Mouse (Mus musculus) layer of hippocampus, postnatal 14 days (tissue): ENCODE data around the gene Trp73. TPM values are rescaled to one million over a fixed set of nuclear protein-coding genes. Genes with fewer than 3 reads are reported as not detected.

Source experiments
- DNase-seq, 2 experiments: peaks; one replicate each; pipeline ENCODE4 v3.0.0; 2021 to 2022; ENCODE audit warnings: low spot score in 2 of 2, mixed read lengths in 1 of 2
- total RNA-seq, 2 experiments: library from RNA; stranded (reverse); gene quantifications; 2 replicates each; pipeline ENCODE4 v1.2.3; 2021

Trp73 gene
- total RNA-seq, 2 experiments from 2014 or later, result 3.8 to 4.0 TPM

GRCm38 (mm10) chr4:154144712-154145111 is 4.7 kb upstream of the Trp73 start:
- DNase-seq, result no peak

GRCm38 (mm10) chr4:154142211-154143040 is 2.4 kb upstream of the Trp73 start, which contains the start of gene Wrap73:
Gene Wrap73, plus strand, starts transcription at chr4:154142372.
- peak; percentile 84 to 86 for DNase-seq

DNA sequence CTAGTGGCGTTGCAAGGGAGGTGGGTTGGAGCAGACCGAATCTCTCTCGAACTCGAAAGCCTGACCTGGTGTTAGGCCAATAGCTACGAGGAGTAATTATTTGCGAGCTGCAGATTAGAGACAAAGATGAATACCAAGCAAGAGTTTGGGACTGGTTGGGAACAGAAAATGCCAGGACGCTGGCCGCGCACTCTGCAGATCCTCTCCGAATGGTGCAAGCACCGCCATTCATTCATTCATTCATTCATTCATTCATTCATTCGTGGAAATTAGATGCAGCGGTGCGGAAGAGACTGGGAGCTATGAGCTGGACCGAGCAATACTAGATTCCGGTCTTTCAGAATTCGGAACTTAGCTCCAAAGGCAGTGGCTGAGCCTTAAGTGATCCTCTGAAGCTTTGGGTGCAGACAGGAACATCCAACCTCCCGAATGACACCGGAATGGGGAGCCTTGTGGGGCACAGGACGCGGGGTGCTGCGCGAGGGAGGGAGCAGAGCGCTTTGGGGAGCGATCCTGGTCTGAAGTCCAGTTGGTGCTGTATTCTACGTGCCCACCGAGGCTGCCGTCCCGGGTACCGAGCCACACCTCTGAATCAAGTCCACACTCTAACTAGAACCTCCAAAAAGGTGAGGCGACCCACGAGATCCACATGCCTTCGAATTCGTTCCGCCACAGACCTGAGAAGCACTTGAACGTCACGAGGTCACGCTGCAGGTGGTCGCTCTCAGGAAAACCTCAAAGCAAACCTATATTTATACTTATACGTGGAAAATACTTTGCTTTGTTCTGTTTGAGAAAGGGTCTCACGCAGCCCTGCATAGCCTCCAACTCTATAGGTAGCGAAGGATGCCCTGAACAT is 1.2 kb upstream of the Trp73 start:
- DNase-seq, result no peak

DNA sequence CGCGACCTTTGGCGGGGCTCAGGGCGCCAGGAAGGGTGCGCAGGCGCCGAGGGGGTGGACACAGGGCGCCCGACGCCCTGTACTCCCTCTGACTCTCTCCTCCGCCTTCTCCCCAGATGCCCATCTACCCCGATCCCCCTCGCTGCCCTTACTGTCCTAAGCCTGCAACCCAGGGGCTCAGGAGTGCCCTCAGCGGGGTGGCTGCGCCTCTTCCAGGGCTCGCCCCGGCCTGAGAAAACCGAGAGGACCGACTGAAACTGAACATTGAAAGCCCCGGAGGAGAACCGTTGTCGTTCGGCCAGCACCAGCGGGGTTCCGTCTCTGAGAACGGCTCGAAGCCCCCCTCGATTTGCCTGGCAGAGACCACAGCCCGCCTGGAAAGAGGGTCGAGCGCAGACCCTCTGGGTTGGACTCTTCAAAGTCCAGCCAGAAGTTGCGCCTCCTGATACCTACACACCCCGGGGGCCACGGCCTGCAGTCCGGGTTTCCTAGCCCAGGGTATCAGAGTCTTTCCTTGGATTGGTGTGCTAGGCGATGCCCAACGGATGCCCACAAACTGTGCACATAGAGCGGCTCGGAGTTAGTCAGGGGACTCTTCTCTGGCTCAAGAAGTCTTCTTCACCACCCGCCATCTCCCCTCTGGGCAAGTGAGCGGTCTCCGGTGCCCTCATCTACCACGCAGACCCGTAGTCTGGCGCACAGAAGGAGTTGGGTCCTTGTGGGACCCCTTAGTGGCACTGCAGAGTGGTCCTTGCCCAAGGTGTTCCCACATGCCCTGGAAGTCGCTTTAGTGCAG is 403 bp upstream of the Trp73 start:
- no peak for DNase-seq

- DNase-seq, result no peak
Measured at GRCm38 (mm10) chr4:154139671-154140181, 282 bp downstream of the Trp73 start.

- no peak for DNase-seq
Measured at GRCm38 (mm10) chr4:154137139-154137538, 2.9 kb downstream of the Trp73 start.

DNA sequence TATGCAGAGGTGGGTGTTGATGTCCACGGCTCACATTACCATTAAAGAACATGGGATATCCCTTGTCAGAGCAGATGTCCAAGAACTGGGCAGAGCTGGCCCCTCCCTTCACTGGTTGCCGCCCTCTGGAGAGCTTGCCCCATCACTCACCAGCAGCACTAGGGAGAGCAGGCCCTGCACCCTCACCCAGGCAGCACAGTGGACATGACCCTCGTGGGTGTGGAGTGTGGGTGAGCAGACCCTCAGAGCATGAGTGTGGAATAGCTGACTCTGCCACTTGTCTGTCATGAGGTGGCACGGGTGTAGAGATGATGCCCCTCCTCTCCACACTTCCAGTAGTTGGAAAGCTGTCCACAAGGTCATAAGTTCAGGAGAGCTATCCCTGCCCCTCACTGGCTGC is 5.2 kb downstream of the Trp73 start:
- DNase-seq, result no peak

DNA sequence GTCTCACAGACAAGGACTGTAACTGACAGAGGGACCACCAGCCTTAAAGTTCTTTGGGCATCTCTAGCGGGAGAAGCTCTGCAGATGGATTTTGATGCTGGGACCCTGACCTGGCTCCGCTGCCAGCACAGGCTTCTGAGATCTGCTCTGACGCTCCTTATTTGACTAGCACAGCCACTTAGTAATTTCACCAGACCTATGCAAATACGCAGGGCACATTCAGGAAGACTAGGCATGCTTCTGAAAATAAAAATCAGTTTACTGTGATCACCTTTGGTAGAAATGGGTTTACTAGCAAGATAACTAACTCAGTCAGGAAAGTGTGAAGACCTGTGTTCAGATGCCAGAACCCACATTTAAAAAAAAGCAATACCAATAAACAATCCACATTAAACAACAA is 8.1 kb downstream of the Trp73 start:
- no peak for DNase-seq

GRCm38 (mm10) chr4:154129950-154130349 is 10.1 kb downstream of the Trp73 start:
- no peak for DNase-seq

DNA sequence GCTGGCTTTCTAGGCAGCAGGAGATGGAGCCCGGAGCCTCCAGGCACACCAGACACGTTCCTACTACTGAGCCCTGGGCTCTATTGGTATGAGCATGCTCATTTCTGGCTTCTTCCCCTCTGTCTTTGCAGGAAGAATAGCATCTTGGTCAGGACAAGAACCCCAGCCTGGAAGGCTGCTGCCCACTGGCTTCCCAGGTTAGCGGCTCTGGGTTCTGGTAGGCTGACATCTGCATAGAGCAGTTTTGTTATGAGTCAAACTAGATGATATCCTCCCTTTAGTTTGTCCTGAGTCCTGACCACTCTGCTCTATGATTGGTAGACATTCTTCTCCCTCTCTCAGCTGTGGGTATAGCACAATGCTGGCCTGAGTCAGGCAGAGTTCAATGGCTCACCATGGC is 12.7 kb downstream of the Trp73 start:
- no peak for DNase-seq

DNA sequence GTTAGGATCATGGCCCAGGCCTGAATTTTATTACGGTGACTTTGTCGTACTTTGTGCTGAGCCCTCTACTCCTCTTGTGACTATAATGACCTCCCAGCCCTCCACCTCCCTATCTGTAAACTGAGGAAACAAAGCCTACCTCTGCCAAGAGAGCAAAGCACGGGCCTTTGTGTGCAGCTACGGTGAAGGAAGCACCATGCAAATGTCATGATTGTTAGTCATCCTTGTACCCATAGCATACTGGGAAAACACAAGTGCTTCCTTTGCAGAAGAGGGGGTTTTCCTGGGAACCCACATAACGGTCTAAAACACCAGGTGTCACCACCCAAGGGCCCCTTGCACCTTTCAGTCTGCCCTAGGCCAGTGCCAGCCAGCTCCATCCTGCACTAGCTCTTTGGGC is 14.8 kb downstream of the Trp73 start:
- DNase-seq, result no peak

GRCm38 (mm10) chr4:154123553-154123952 is 16.5 kb downstream of the Trp73 start:
- no peak for DNase-seq

- DNase-seq, result no peak
Measured at GRCm38 (mm10) chr4:154122374-154122773, 17.6 kb downstream of the Trp73 start.

DNA sequence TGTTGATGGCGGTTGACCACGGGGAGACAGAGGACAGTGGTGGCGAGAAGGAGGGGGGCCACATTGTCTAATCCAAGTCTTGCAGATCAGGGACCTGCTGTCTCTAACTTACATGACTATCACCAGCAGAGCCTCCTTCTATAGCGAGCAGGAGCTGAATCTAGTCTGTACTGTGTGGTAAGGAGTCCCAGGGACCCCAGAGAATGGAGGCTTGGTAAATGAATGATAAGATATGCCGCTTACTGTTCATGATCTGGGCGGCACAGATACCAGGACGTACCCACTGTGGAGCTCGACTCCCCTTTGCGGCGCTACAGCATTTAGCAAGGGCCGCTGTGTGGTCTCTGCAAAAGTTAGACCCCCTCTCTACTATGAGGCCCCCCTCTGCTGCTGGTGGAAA is 18.2 kb downstream of the Trp73 start:
- no peak for DNase-seq

DNA sequence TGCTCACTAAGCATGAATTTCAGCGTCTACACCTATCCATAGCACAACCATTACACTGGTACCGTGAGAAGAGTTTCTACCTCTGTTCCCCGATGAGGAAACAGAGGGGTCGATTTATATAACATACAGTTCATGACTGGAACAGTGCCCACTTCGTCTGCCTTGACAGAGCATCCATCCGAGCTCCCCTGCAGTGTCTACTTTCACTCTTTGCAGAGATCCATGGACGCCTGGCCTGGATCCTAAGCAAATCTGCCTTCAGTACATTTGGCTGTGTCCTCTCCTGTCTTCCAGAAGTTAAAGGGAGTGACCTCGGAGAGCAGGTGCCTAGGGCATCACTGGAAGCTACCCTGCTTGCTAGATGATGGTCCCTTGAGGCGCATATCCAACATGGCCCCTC is 20.8 kb downstream of the Trp73 start:
- DNase-seq, result no peak

DNA sequence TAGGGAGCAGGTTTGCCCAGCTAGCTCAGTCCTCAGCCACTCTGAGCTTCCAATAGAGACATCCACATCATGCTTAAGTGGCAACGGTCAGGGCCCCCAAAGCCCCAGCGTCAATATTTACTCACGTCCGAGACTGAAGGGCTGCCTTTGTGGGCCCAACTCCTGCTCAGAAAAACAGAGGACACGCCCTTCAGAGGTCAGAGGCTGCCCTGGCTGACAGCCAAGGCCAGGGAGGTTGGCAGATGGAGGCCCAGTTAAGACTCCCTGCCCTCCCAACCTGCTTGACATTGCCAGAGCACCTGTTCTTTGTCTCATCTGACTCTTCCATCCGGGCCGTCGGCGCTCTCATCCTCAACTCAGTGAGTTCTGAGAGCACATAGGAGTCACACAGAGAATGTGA is 21.2 kb downstream of the Trp73 start:
- DNase-seq, result no peak

DNA sequence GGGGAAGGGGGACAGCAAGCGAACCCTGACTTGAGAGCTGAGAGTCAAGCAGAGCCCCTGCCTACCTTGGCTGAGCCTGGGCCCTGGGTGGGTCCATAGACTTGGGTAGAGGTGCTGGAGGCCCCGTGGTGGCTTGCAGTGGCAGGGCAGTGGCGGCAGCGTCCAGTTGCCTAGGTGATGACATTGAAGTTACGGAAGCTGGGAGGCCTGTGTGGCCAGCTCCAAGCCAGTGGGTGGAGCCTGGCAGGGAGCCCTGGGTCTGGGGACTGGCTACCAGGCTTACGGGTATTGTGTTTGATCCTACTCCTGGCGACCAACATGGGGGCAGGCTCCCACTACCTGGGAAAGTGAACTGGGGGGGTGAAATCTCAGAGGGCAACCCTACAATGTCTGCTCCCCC is 23.6 kb downstream of the Trp73 start:
- no peak for DNase-seq

DNA sequence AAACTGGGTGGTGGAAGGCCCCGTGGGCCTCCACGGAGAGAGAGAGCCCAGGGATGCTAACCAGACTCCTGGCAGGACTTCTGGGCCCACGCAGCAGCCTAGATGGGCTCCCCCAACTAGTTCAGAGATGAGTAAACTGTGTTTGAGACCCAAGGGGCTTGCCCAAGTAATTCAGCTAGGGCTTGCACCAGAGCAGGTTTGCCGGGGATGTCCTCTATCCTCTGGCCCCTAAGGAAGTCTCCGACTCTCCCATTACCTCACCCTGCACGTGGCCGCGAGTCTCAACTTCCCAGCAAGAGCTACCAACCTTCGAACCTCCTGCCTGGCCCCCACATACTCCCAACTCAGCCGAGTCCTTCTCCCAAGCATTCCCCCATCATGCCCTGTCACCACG is 30.2 kb downstream of the Trp73 start:
- DNase-seq, result no peak

DNA sequence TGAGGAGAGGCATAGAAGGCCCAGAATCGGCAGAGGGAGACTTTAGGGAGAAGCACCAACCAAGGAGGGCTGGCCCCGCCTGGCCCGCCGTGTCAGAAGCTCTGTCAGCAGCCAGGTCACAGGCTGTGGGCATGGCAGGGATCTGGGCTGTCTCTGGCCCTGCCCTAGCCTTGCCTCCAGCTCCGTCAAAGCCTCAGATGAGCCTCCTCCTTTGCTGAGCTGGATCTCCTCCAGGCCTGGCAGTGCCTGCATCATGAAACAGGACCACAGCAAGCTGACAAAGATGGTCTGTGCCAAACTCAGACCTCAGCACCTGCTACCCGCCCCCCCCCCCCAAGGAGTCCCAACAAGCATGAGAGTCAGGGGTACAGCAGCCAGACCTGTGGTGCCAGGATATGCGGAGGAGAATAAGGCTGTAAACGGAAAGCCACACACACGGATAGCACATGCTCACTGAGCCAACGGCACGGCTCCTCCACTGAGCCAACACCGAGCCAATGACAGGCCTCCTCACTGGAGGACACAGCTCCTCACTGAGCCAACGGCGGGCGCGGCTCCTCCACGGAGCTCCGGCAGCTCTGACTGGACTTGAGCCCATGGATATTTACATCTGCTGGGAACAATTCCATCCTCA is 30.7 kb downstream of the Trp73 start:
- peak; percentile 31 to 37 for DNase-seq

DNA sequence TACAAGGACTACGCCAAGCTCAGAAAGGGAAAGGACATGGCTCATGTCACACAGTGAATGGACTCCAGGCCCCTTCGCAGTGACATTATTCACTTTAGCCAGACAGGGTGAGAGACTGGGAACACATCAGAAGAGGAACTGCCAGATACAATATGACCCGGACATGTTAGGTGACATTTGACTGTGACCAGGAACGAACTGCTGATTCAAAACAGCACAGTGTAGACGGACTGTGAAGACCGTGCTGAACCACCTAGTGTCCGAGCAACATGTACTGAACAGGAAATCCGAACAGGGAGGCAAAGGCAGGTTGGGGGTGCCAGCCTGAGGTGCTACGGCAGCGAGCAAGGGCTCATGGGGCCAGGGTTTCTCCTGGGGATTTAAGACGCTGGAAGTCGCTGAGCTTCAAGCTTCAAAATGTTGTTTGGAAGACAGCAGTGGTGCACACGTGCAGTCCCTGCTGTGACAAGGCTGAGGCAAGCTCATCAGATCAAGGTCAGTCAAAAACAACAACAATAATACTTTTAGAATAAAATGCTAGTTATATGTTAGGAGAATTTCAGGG is 33.4 kb downstream of the Trp73 start:
- no peak for DNase-seq
